Mouse (Mus musculus) lung, adult 2 months (tissue): ENCODE measurements around the gene Zfp536.

Experiments
- CTCF ChIP-seq: fragments of 200-500 bp; IDR thresholded peaks from 2 replicates; pipeline ENCODE4 v1.5.1; 2011; ENCODE audit warnings: mild to moderate bottlenecking, low read length, control low read depth; ENCODE audit not compliant: insufficient read depth
- POLR2A ChIP-seq: fragments of 200-500 bp; IDR thresholded peaks from 2 replicates; pipeline ENCODE4 v1.6.1; 2011; ENCODE audit warnings: low read depth, mild to moderate bottlenecking, control low read depth, low read length, borderline replicate concordance; ENCODE audit errors: extremely low read depth

GRCm38 (mm10) chr7:37560581-37560980 is 212.9 kb downstream of the Zfp536 start:
- TF ChIP-seq CTCF (no peak), POLR2A (no peak)
